Mouse (Mus musculus) megakaryocyte, embryonic 14.5 days (primary cell): Measurements from ENCODE around the gene Appl2.

ENCODE experiments used
- FLI1 ChIP-seq: IDR thresholded peaks from 2 replicates; pipeline ENCODE4 v1.6.1; 2012; ENCODE audit warnings: low read length, inconsistent platforms, mixed read lengths
- GATA1 ChIP-seq: IDR thresholded peaks from 3 replicates; pipeline ENCODE4 v1.6.1; 2012; ENCODE audit warnings: mixed read lengths, low read length, inconsistent platforms, borderline replicate concordance

DNA sequence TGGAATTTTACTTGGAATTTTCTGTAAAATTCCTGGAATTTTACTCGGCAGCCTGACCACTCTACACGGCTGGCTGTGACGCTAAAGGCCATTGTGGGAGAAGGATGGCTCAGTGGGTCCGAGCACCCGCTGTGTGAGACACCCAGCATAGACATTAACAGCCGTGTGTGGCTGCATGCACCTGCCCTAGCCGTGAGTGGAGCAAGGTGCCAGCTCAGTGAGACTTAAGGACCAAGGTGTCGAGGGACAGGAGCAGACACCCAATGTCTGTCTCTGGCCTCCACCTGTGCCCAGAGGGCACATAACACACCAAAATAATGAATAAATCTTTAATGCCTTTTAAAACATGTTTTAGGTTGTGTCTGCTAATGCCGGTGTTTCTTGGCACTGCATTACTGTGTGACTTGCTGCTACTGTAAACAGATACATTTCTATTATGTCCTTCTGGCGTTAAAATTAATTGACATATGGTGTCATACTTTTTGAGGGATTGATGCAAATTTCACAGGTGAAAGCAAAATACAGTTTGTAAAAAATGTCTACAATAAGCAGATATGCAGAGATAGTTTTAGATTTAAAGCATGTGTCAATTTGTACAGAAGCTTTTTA lies 44.5 kb downstream of the Appl2 start:
- TF ChIP-seq GATA1 (no peak), FLI1 (no peak)
